Mouse (Mus musculus): ENCODE measurements around the gene Skint11.
"Not testable (repeated sequence)": the region's sequence is repeated elsewhere in the genome, so short reads cannot be mapped to it uniquely, and the experiment has no call there.

- TF ChIP-seq CTCF (IDR thresholded peaks at IDR 0.05; ENCODE audit: borderline replicate concordance, extremely low read depth, insufficient read depth, insufficient read length); POLR2A (IDR thresholded peaks at IDR 0.05; ENCODE audit: borderline replicate concordance, extremely low read depth, insufficient read depth, insufficient read length, poor library complexity, severe bottlenecking): not testable (repeated sequence)
These were observed 93.7 kb downstream of the Skint11 start for GRCm38 (mm10) chr4:114256906-114257305.
